Mouse (Mus musculus) liver, embryonic 15.5 days (tissue): Measurements from ENCODE around the gene Vmn2r23. TPM values are rescaled to one million over a fixed set of nuclear protein-coding genes. Genes with fewer than 3 reads are reported as not detected.
"Not testable (repeated sequence)": the region's sequence is repeated elsewhere in the genome, so short reads cannot be mapped to it uniquely, and the experiment has no call there.

Source experiments
- ATAC-seq: fragments of 200-750 bp; cut with Nextera tagmentation; 2 replicates; pipeline ENCODE4 v1.8.0; 2017; ENCODE audit warnings: moderate number of reproducible peaks, mild to moderate bottlenecking, moderate library complexity; ENCODE audit not compliant: insufficient read depth
- H3K27ac ChIP-seq: fragments of 300-500 bp; sonication (generic); replicated peaks from 2 replicates; pipeline ENCODE4 v1.5.1; 2015; ENCODE audit warnings: mild to moderate bottlenecking, inconsistent platforms
- H3K27me3 ChIP-seq: fragments of 300-500 bp; sonication (generic); 2 replicates; pipeline ENCODE4 v1.6.1; 2015; ENCODE audit warnings: mild to moderate bottlenecking, inconsistent platforms
- H3K36me3 ChIP-seq: fragments of 300-500 bp; sonication (generic); replicated peaks from 2 replicates; pipeline ENCODE4 v1.6.1; 2015; ENCODE audit warnings: moderate library complexity, mild to moderate bottlenecking, inconsistent platforms
- H3K4me1 ChIP-seq: fragments of 300-500 bp; sonication (generic); replicated peaks from 2 replicates; pipeline ENCODE4 v1.6.1; 2015; ENCODE audit warnings: inconsistent platforms
- H3K4me2 ChIP-seq: fragments of 300-500 bp; sonication (generic); 2 replicates; pipeline ENCODE4 v1.6.1; 2015; ENCODE audit warnings: moderate library complexity, mild to moderate bottlenecking, inconsistent platforms
- H3K4me3 ChIP-seq: fragments of 300-500 bp; sonication (generic); replicated peaks from 2 replicates; pipeline ENCODE4 v1.5.1; 2015; ENCODE audit warnings: mild to moderate bottlenecking, inconsistent platforms
- H3K9ac ChIP-seq: fragments of 300-500 bp; sonication (generic); 2 replicates; pipeline ENCODE4 v1.6.1; 2015; ENCODE audit warnings: moderate library complexity, mild to moderate bottlenecking, inconsistent platforms
- H3K9me3 ChIP-seq: fragments of 300-500 bp; sonication (generic); replicated peaks from 2 replicates; pipeline ENCODE4 v1.6.1; 2016; ENCODE audit warnings: inconsistent platforms
- WGBS: fragments of 180-500 bp; shearing (Covaris S2); methylation state at CpG from one replicate; pipeline ENCODE4 v1.1.7; 2015; ENCODE audit warnings: mixed read lengths; ENCODE audit not compliant: insufficient replicate concordance; 5-methylcytosine and 5-hydroxymethylcytosine counted together
- polyA plus RNA-seq: library from polyadenylated mRNA; unstranded; fragments of >200 nt; fragmentation: Nextera tagmentation; extraction: Ambion mirVana; gene quantifications from 2 replicates; pipeline ENCODE4 v1.2.1, GENCODE M21; 2015

Vmn2r23 gene
- polyA plus RNA-seq = not detected in 2 replicates

GRCm38 (mm10) chr6:123702370-123702769 lies at the start of gene Vmn2r23:
Gene Vmn2r23 (plus strand): TSS chr6:123702670.
- no peaks in the 10 kb centered on the region for H3K27me3 ChIP-seq
- WGBS = 47% methylated on average over 1 of the region's 1 CpGs
- H3K9ac ChIP-seq = no peak within 1 kb of the TSS
- H3K9me3 ChIP-seq = no peaks in the 10 kb centered on the region
- no peaks in the 10 kb centered on the region for H3K4me1 ChIP-seq
- no peak for ATAC-seq
- H3K4me3 ChIP-seq = no peak within 1 kb of the TSS
- no peak within 1 kb of the TSS for H3K4me2 ChIP-seq
- no peaks in the 10 kb centered on the region for H3K36me3 ChIP-seq
- H3K27ac ChIP-seq = no peak within 1 kb of the TSS

GRCm38 (mm10) chr6:123657040-123657439 lies 45.4 kb upstream of the Vmn2r23 start:
- Histone ChIP-seq H3K27me3 (no peaks in the 10 kb centered on the region), H3K4me1 (no peaks in the 10 kb centered on the region), H3K27ac (no peak overlapping the region), H3K4me2 (no peak overlapping the region), H3K9me3 (no peaks in the 10 kb centered on the region), H3K9ac (no peak overlapping the region), H3K4me3 (no peak overlapping the region), H3K36me3 (no peaks in the 10 kb centered on the region)
- WGBS = 24% methylated on average over 6 of the region's 6 CpGs
- ATAC-seq = no peak

GRCm38 (mm10) chr6:123696639-123697038 lies 5.8 kb upstream of the Vmn2r23 start:
- not testable (repeated sequence) for H3K27ac ChIP-seq, H3K4me2 ChIP-seq, H3K36me3 ChIP-seq, H3K4me1 ChIP-seq, H3K4me3 ChIP-seq, ATAC-seq, H3K9ac ChIP-seq, H3K27me3 ChIP-seq, H3K9me3 ChIP-seq
- WGBS = 40% methylated on average over 1 of the region's 1 CpGs

GRCm38 (mm10) chr6:123697213-123697612 lies 5.3 kb upstream of the Vmn2r23 start:
- H3K27ac ChIP-seq = no peak overlapping the region
- H3K4me3 ChIP-seq = no peak overlapping the region
- H3K9me3 ChIP-seq = no peaks in the 10 kb centered on the region
- no peak overlapping the region for H3K9ac ChIP-seq
- H3K4me1 ChIP-seq = no peaks in the 10 kb centered on the region
- ATAC-seq = no peak
- H3K36me3 ChIP-seq = no peaks in the 10 kb centered on the region
- H3K27me3 ChIP-seq = no peaks in the 10 kb centered on the region
- no peak overlapping the region for H3K4me2 ChIP-seq

GRCm38 (mm10) chr6:123770031-123770430 lies 67.6 kb downstream of the Vmn2r23 start:
- no peak for ATAC-seq

GRCm38 (mm10) chr6:123778579-123778978 lies 76.1 kb downstream of the Vmn2r23 start, which contains the start of gene Vmn2r24:
Gene Vmn2r24 (plus strand): TSS chr6:123778879.
- no peak within 1 kb of the TSS for H3K4me2 ChIP-seq
- WGBS = 41% methylated on average over 1 of the region's 1 CpGs
- ATAC-seq = no peak
- H3K27me3 ChIP-seq = no peaks in the 10 kb centered on the region
- no peak within 1 kb of the TSS for H3K27ac ChIP-seq
- no peak within 1 kb of the TSS for H3K4me3 ChIP-seq
- H3K36me3 ChIP-seq = no peaks in the 10 kb centered on the region
- no peaks in the 10 kb centered on the region for H3K9me3 ChIP-seq
- H3K4me1 ChIP-seq = no peaks in the 10 kb centered on the region
- no peak within 1 kb of the TSS for H3K9ac ChIP-seq

More at GRCm38 (mm10) chr6:123770031-123770430, 67.6 kb downstream of the Vmn2r23 start:
- Histone ChIP-seq H3K36me3 (no peaks in the 10 kb centered on the region), H3K27ac (no peak overlapping the region), H3K4me3 (no peak overlapping the region), H3K4me1 (no peaks in the 10 kb centered on the region), H3K9me3 (no peaks in the 10 kb centered on the region), H3K4me2 (no peak overlapping the region), H3K27me3 (no peaks in the 10 kb centered on the region), H3K9ac (no peak overlapping the region)
- WGBS = 59% methylated on average over 3 of the region's 3 CpGs

- Histone ChIP-seq H3K36me3 (no peaks in the 10 kb centered on the region), H3K9ac (no peak overlapping the region), H3K9me3 (no peaks in the 10 kb centered on the region), H3K27ac (no peak overlapping the region), H3K4me3 (no peak overlapping the region), H3K27me3 (no peaks in the 10 kb centered on the region), H3K4me1 (no peaks in the 10 kb centered on the region), H3K4me2 (no peak overlapping the region)
- ATAC-seq = no peak
- WGBS = 39% methylated on average over 2 of the region's 2 CpGs
Measured at GRCm38 (mm10) chr6:123784857-123785256, 82.4 kb downstream of the Vmn2r23 start.

- ATAC-seq = no peak
Measured at GRCm38 (mm10) chr6:123793746-123794145, 91.3 kb downstream of the Vmn2r23 start.

More at GRCm38 (mm10) chr6:123793746-123794145, 91.3 kb downstream of the Vmn2r23 start:
- Histone ChIP-seq H3K9ac (no peak overlapping the region), H3K27ac (no peak overlapping the region), H3K4me2 (no peak overlapping the region), H3K4me3 (no peak overlapping the region), H3K4me1 (no peaks in the 10 kb centered on the region), H3K27me3 (no peaks in the 10 kb centered on the region), H3K36me3 (no peaks in the 10 kb centered on the region), H3K9me3 (no peaks in the 10 kb centered on the region)
- 35% methylated on average over 9 of the region's 9 CpGs for WGBS

Other genes starting within 250 kb of the Vmn2r23 start
- gene Vmn2r21, start 169.3 kb upstream of the Vmn2r23 start, polyA plus RNA-seq = not detected in 2 replicates
- not detected in 2 replicates for gene Vmn2r22, start 51.9 kb upstream of the Vmn2r23 start, polyA plus RNA-seq
- not detected in 2 replicates for gene Vmn2r24, start 76.2 kb downstream of the Vmn2r23 start, polyA plus RNA-seq
- not detected in 2 replicates for gene Vmn2r25, start 150.8 kb downstream of the Vmn2r23 start, polyA plus RNA-seq